Mouse (Mus musculus) layer of hippocampus, adult 2 months (tissue): ENCODE results near the gene Olfr1402. TPM values are rescaled to one million over a fixed set of nuclear protein-coding genes. Genes with fewer than 3 reads are reported as not detected.

ENCODE experiments used
- DNase-seq, 2 experiments: peaks; one replicate each; pipeline ENCODE4 v3.0.0; 2022; ENCODE audit warnings: low spot score in 2 of 2
- H3K27ac ChIP-seq: fragments of 200-600 bp; 2 replicates; pipeline ENCODE4 v1.8.1; 2022
- H3K4me3 ChIP-seq: fragments of 200-600 bp; 2 replicates; pipeline ENCODE4 v1.8.1; 2022; ENCODE audit warnings: mild to moderate bottlenecking
- CTCF ChIP-seq: fragments of 200-600 bp; conservative IDR thresholded peaks from 2 replicates; pipeline ENCODE4 v1.8.1; 2022; ENCODE audit warnings: antibody characterized with exemption, mild to moderate bottlenecking, moderate library complexity
- long read RNA-seq, 2 experiments: library from polyadenylated mRNA; stranded (forward); transcript quantifications; one replicate each; pipeline ENCODE4 v2.0.0; 2021; ENCODE audit warnings: borderline mapping rate in 2 of 2
- total RNA-seq, 2 experiments: library from RNA; stranded (reverse); gene quantifications; 2 replicates each; pipeline ENCODE4 v1.2.3; 2021

Gene Olfr1402
- total RNA-seq: not detected
- long read RNA-seq, experiment 1: 0 reads
- long read RNA-seq, experiment 2: 0 reads

GRCm38 (mm10) chr3:97421920-97422319, at the start of gene Olfr1402:
Olfr1402 (minus strand) TSS chr3:97422020.
- DNase-seq: no peak
- Histone ChIP-seq H3K4me3 (no peak within 1 kb of the TSS), H3K27ac (no peak within 1 kb of the TSS)
- TF ChIP-seq CTCF: no peak

- no peak for DNase-seq
- Histone ChIP-seq H3K4me3 (no peak overlapping the region), H3K27ac (no peak overlapping the region)
- no peak for TF ChIP-seq CTCF
Observed at GRCm38 (mm10) chr3:97455286-97455685, 33.5 kb upstream of the Olfr1402 start.

GRCm38 (mm10) chr3:97438619-97439018, 16.8 kb upstream of the Olfr1402 start:
- no peak for DNase-seq
- no peak for TF ChIP-seq CTCF
- Histone ChIP-seq H3K27ac (no peak overlapping the region), H3K4me3 (no peak overlapping the region)

- no peak overlapping the region for H3K27ac ChIP-seq
- peak; percentile 12 to 15 for DNase-seq
- H3K4me3 ChIP-seq: no peak overlapping the region
- TF ChIP-seq CTCF: peak; percentile 83
Observed at GRCm38 (mm10) chr3:97394289-97394688, 27.5 kb downstream of the Olfr1402 start.

- no peak overlapping the region for H3K4me3 ChIP-seq
- no peak overlapping the region for H3K27ac ChIP-seq
- DNase-seq: no peak
- TF ChIP-seq CTCF: peak; percentile 80
Observed at GRCm38 (mm10) chr3:97393079-97393478, 28.7 kb downstream of the Olfr1402 start.

GRCm38 (mm10) chr3:97370382-97370781, 51.4 kb downstream of the Olfr1402 start:
- no peak for TF ChIP-seq CTCF
- Histone ChIP-seq H3K27ac (no peak overlapping the region), H3K4me3 (no peak overlapping the region)
- DNase-seq: no peak

- no peak for TF ChIP-seq CTCF
- H3K4me3 ChIP-seq: no peak overlapping the region
- H3K27ac ChIP-seq: no peak overlapping the region
- DNase-seq: peak in 1 of 2 experiments; percentile 33
Observed at GRCm38 (mm10) chr3:97363418-97364098, 58.3 kb downstream of the Olfr1402 start.

- no peak for TF ChIP-seq CTCF
- no peak overlapping the region for H3K4me3 ChIP-seq
- DNase-seq: no peak
- no peak overlapping the region for H3K27ac ChIP-seq
Observed at GRCm38 (mm10) chr3:97358448-97358847, 63.4 kb downstream of the Olfr1402 start.

Other genes starting within 250 kb of the Olfr1402 start
- gene Bcl9, start 124.1 kb downstream of the Olfr1402 start, total RNA-seq: 10 to 100 TPM; 64.7 to 67.6 TPM
- 10 to 100 TPM; 10.7 to 12.1 TPM for gene Chd1l, start 188.2 kb upstream of the Olfr1402 start, total RNA-seq
- gene Fmo5, start 206.8 kb upstream of the Olfr1402 start, total RNA-seq: 1 to 10 TPM; 3.5 to 5.0 TPM
- gene Prkab2, start 236.2 kb upstream of the Olfr1402 start, total RNA-seq: 10 to 100 TPM; 34.3 to 34.7 TPM